Mouse (Mus musculus): ENCODE measurements around the gene Sh3kbp1.

Gene Sh3kbp1

DNA sequence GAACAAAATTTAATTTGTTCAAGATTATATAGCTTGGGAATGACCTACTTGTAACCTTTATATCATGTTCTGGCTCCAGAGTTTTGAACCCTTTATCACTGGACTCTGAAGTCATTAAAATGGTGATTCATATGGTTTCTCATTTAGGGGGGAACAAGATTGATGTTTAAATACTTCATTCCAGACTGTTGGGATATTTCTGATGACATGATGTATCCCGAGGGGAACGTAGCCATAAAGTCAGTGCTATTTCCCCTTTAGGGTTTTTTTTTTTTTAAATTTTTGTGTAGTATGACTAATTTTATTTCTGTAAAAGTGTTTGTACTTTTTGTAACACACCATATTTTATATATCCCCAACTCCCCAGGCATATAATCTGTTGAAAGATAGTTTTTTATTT is 212.7 kb downstream of the Sh3kbp1 start:
- H3K27me3 ChIP-seq (ENCODE audit: insufficient read depth, low read length): no peaks in the 10 kb centered on the region
- H3K9me3 ChIP-seq (ENCODE audit: low read length): no peaks in the 10 kb centered on the region
- 0 out of 2 replicates have a peak, but pooled peaks cover 3% of the 10 kb centered on the region for H3K4me1 ChIP-seq (replicated peaks; ENCODE audit: low read depth, low read length)
- H3K4me3 ChIP-seq (replicated peaks; ENCODE audit: low read length): no peak overlapping the region
- no peak for TF ChIP-seq NANOG (IDR thresholded peaks at IDR 0.05; ENCODE audit: borderline replicate concordance, low read length)
- TF ChIP-seq CTCF (conservative IDR thresholded peaks at IDR 0.05; ENCODE audit: low read length): no peak
- no peak for TF ChIP-seq POU5F1 (IDR thresholded peaks at IDR 0.05; ENCODE audit: borderline replicate concordance, low read length)
- H3K36me3 ChIP-seq (ENCODE audit: insufficient read depth, low read length): no peaks in the 10 kb centered on the region

GRCm38 (mm10) chrX:159840225-159840624 is 213.2 kb downstream of the Sh3kbp1 start:
- TF ChIP-seq NANOG (IDR thresholded peaks at IDR 0.05; ENCODE audit: borderline replicate concordance, low read length): no peak
- no peak for TF ChIP-seq CTCF (conservative IDR thresholded peaks at IDR 0.05; ENCODE audit: low read length)
- no peak for TF ChIP-seq POU5F1 (IDR thresholded peaks at IDR 0.05; ENCODE audit: borderline replicate concordance, low read length)
- 0 out of 2 replicates have a peak, but pooled peaks cover 3% of the 10 kb centered on the region for H3K4me1 ChIP-seq (replicated peaks; ENCODE audit: low read depth, low read length)
- H3K9me3 ChIP-seq (ENCODE audit: low read length): no peaks in the 10 kb centered on the region
- no peak overlapping the region for H3K4me3 ChIP-seq (replicated peaks; ENCODE audit: low read length)
- H3K36me3 ChIP-seq (ENCODE audit: insufficient read depth, low read length): no peaks in the 10 kb centered on the region
- no peaks in the 10 kb centered on the region for H3K27me3 ChIP-seq (ENCODE audit: insufficient read depth, low read length)

GRCm38 (mm10) chrX:159850722-159851121 is 223.7 kb downstream of the Sh3kbp1 start:
- no peak overlapping the region for H3K4me3 ChIP-seq (replicated peaks; ENCODE audit: low read length)
- no peaks in the 10 kb centered on the region for H3K36me3 ChIP-seq (ENCODE audit: insufficient read depth, low read length)
- H3K4me1 ChIP-seq (replicated peaks; ENCODE audit: low read depth, low read length): no peaks in the 10 kb centered on the region
- no peaks in the 10 kb centered on the region for H3K9me3 ChIP-seq (ENCODE audit: low read length)
- no peak for TF ChIP-seq POU5F1 (IDR thresholded peaks at IDR 0.05; ENCODE audit: borderline replicate concordance, low read length)
- no peak for TF ChIP-seq CTCF (conservative IDR thresholded peaks at IDR 0.05; ENCODE audit: low read length)
- no peak for TF ChIP-seq NANOG (IDR thresholded peaks at IDR 0.05; ENCODE audit: borderline replicate concordance, low read length)
- H3K27me3 ChIP-seq (ENCODE audit: insufficient read depth, low read length): no peaks in the 10 kb centered on the region

GRCm38 (mm10) chrX:159856866-159857265 is 229.8 kb downstream of the Sh3kbp1 start:
- Histone ChIP-seq H3K36me3 (ENCODE audit: insufficient read depth, low read length) (no peaks in the 10 kb centered on the region), H3K9me3 (ENCODE audit: low read length) (no peaks in the 10 kb centered on the region), H3K4me1 (replicated peaks; ENCODE audit: low read depth, low read length) (no peaks in the 10 kb centered on the region), H3K27me3 (ENCODE audit: insufficient read depth, low read length) (no peaks in the 10 kb centered on the region), H3K4me3 (replicated peaks; ENCODE audit: low read length) (no peak overlapping the region)
- TF ChIP-seq POU5F1 (IDR thresholded peaks at IDR 0.05; ENCODE audit: borderline replicate concordance, low read length): no peak
- TF ChIP-seq NANOG (IDR thresholded peaks at IDR 0.05; ENCODE audit: borderline replicate concordance, low read length): no peak
- no peak for TF ChIP-seq CTCF (conservative IDR thresholded peaks at IDR 0.05; ENCODE audit: low read length)

- no peak for TF ChIP-seq CTCF (conservative IDR thresholded peaks at IDR 0.05; ENCODE audit: low read length)
- TF ChIP-seq POU5F1 (IDR thresholded peaks at IDR 0.05; ENCODE audit: borderline replicate concordance, low read length): no peak
- TF ChIP-seq NANOG (IDR thresholded peaks at IDR 0.05; ENCODE audit: borderline replicate concordance, low read length): no peak
- H3K9me3 ChIP-seq (ENCODE audit: low read length): no peaks in the 10 kb centered on the region
- H3K27me3 ChIP-seq (ENCODE audit: insufficient read depth, low read length): no peaks in the 10 kb centered on the region
- H3K36me3 ChIP-seq (ENCODE audit: insufficient read depth, low read length): no peaks in the 10 kb centered on the region
- H3K4me3 ChIP-seq (replicated peaks; ENCODE audit: low read length): no peak overlapping the region
- H3K4me1 ChIP-seq (replicated peaks; ENCODE audit: low read depth, low read length): no peaks in the 10 kb centered on the region
Observed at GRCm38 (mm10) chrX:159858126-159858525, 231.1 kb downstream of the Sh3kbp1 start.

DNA sequence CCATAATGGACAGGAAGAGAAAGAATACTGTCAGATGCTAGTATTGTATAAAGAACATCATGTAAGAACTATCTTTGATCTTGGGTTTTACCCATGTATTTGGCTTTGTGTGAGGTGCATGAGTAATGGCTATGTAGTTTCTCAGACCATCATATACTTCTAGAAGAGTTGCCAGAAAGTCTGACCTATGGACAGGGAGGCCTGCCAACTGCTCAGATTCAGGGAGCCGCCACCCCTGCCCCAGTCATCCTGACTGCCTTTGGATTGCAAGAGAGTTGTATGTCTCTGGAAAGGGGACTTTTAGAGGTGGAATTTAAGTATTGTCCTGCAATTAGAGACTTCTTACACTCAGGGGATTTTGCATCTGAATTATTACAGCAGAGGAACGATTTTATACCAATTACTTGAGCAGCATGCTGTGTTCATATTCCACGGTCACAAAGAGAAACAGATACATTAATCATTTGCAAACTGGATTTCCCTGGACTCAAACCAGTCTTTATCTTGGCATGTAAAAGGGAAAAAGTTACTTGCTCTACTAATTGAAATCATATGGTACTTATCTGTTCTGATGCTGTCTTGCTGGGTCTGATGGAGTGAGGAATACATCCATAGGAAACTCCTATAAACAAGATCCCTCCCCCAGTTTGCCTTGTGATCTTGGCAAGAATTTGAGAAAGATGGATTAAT is 233.9 kb downstream of the Sh3kbp1 start:
- no peaks in the 10 kb centered on the region for H3K9me3 ChIP-seq (ENCODE audit: low read length)
- H3K27me3 ChIP-seq (ENCODE audit: insufficient read depth, low read length): no peaks in the 10 kb centered on the region
- no peak for TF ChIP-seq NANOG (IDR thresholded peaks at IDR 0.05; ENCODE audit: borderline replicate concordance, low read length)
- no peaks in the 10 kb centered on the region for H3K4me1 ChIP-seq (replicated peaks; ENCODE audit: low read depth, low read length)
- H3K4me3 ChIP-seq (replicated peaks; ENCODE audit: low read length): no peak overlapping the region
- H3K36me3 ChIP-seq (ENCODE audit: insufficient read depth, low read length): no peaks in the 10 kb centered on the region

DNA sequence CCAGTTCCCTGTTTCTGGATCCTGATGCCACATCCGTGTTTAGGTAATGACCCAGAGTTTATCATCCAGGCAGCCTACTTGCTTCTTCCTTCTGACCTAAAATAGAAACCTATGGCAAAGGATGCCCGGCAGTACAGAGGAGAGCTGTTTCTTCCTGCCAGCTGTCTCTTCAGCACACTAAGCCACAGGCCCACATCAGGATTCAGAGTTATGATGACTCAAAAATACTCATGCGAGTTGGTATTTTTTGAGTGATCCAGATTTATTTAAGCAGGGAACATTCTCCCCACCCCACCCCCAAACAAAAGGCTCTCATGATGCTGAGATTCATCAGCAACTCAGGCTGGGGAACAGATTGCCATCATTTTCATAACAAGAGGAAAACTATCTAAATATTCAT is 240.6 kb downstream of the Sh3kbp1 start:
- Histone ChIP-seq H3K4me3 (replicated peaks; ENCODE audit: low read length) (no peak overlapping the region), H3K4me1 (replicated peaks; ENCODE audit: low read depth, low read length) (no peaks in the 10 kb centered on the region), H3K9me3 (ENCODE audit: low read length) (no peaks in the 10 kb centered on the region), H3K27me3 (ENCODE audit: insufficient read depth, low read length) (no peaks in the 10 kb centered on the region), H3K36me3 (ENCODE audit: insufficient read depth, low read length) (no peaks in the 10 kb centered on the region)
- TF ChIP-seq CTCF (conservative IDR thresholded peaks at IDR 0.05; ENCODE audit: low read length): no peak
- TF ChIP-seq POU5F1 (IDR thresholded peaks at IDR 0.05; ENCODE audit: borderline replicate concordance, low read length): no peak
- TF ChIP-seq NANOG (IDR thresholded peaks at IDR 0.05; ENCODE audit: borderline replicate concordance, low read length): no peak

GRCm38 (mm10) chrX:159872521-159872920 is 245.4 kb downstream of the Sh3kbp1 start:
- H3K36me3 ChIP-seq (ENCODE audit: insufficient read depth, low read length): no peaks in the 10 kb centered on the region
- no peaks in the 10 kb centered on the region for H3K27me3 ChIP-seq (ENCODE audit: insufficient read depth, low read length)
- H3K4me3 ChIP-seq (replicated peaks; ENCODE audit: low read length): no peak overlapping the region
- H3K4me1 ChIP-seq (replicated peaks; ENCODE audit: low read depth, low read length): no peaks in the 10 kb centered on the region
- TF ChIP-seq CTCF (conservative IDR thresholded peaks at IDR 0.05; ENCODE audit: low read length): no peak
- H3K9me3 ChIP-seq (ENCODE audit: low read length): no peaks in the 10 kb centered on the region

DNA sequence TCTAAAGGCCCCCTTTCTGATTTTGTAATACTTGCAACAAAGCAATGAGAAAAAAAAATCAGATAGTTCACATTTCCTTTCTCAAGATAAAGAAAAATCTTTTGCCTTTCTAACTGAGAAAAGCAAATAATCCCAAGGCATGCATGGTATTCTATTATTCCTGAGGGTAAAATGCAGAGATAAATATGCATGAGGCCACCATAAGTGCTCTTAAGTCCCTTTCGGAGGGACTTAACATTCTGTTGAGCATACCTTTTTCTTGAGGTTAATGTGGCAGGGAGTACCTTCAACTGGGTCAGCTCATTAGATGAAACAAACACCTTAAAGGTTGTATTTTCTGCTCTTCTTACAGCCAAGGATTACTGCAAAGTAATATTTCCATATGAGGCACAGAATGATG is 250.7 kb downstream of the Sh3kbp1 start:
- TF ChIP-seq CTCF (conservative IDR thresholded peaks at IDR 0.05; ENCODE audit: low read length) (no peak), NANOG (IDR thresholded peaks at IDR 0.05; ENCODE audit: borderline replicate concordance, low read length) (no peak), POU5F1 (IDR thresholded peaks at IDR 0.05; ENCODE audit: borderline replicate concordance, low read length) (no peak)
- Histone ChIP-seq H3K9me3 (ENCODE audit: low read length) (no peaks in the 10 kb centered on the region), H3K4me1 (replicated peaks; ENCODE audit: low read depth, low read length) (no peaks in the 10 kb centered on the region), H3K4me3 (replicated peaks; ENCODE audit: low read length) (no peak overlapping the region), H3K36me3 (ENCODE audit: insufficient read depth, low read length) (no peaks in the 10 kb centered on the region), H3K27me3 (ENCODE audit: insufficient read depth, low read length) (no peaks in the 10 kb centered on the region)

All from E14TG2a.4 (cell line).